ENCODE assay signal across 27 mouse cellular contexts in the genomic region with DNA sequence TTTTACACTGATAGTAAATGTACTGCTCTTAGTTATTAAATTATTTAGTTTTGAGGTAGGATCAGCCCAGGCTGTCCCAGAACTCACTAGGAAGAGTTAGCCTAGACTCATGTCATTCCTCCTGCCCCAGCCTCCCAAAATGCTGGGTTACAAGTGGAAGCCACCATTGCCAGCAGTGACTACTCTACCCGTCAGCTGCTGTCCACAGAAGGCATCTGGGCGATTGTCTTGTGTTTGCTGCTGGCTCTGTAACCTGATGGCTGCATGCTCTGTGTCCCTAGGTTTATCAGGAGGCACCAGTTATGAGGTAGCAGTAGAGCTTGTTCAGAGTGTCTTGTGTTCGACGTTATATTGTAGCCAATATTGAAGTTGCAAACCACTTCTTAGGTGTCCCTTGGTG.
"Had no signal": no experiment of that assay in that cellular context is flagged by ENCODE, and none has a peak within 500 bp of the region (broad histone marks: within the 10 kb centered on the region; RNA-seq: fewer than 3 reads in every experiment).

No protein-coding gene starts in this region.

- H3K4me2 ChIP-seq: limb, embryonic 12.5 days; limb, embryonic 13.5 days; limb, embryonic 15.5 days; liver, embryonic 11.5 days; liver, embryonic 12.5 days; liver, embryonic 13.5 days; liver, embryonic 15.5 days; lung, embryonic 14.5 days; lung, embryonic 15.5 days; midbrain, embryonic 11.5 days; midbrain, embryonic 12.5 days; midbrain, embryonic 13.5 days; midbrain, embryonic 15.5 days had no signal

- H3K27me3 ChIP-seq: limb, embryonic 12.5 days; limb, embryonic 13.5 days; limb, embryonic 15.5 days; liver, embryonic 13.5 days; liver, embryonic 15.5 days; lung, embryonic 15.5 days; midbrain, embryonic 15.5 days had no signal

- H3K4me3 ChIP-seq: left cerebral cortex, adult 2 months; limb, embryonic 10.5 days; limb, embryonic 12.5 days; limb, embryonic 13.5 days; limb, embryonic 15.5 days; liver, embryonic 12.5 days; liver, embryonic 13.5 days; liver, embryonic 15.5 days; lung, embryonic 15.5 days; megakaryocyte, embryonic 14.5 days; midbrain, embryonic 10.5 days; midbrain, embryonic 12.5 days; midbrain, embryonic 13.5 days; midbrain, embryonic 15.5 days had no signal

- DNase-seq: left cerebral cortex, postnatal 4 days; liver; liver, embryonic 13.5 days; liver, postnatal 0 days; lung, adult 18-20 months; lung, adult 2 months; lung, postnatal 10 days; lung, postnatal 14 days; lung, postnatal 36 days; lung, postnatal 4 days; midbrain, embryonic 14.5 days had no signal

- H3K36me3 ChIP-seq: limb, embryonic 10.5 days; liver, embryonic 12.5 days; liver, embryonic 13.5 days; liver, embryonic 15.5 days; lung, embryonic 15.5 days; midbrain, embryonic 10.5 days; midbrain, embryonic 12.5 days; midbrain, embryonic 13.5 days; midbrain, embryonic 15.5 days had no signal
